Mouse (Mus musculus) lung, postnatal 0 days (tissue): Measurements from ENCODE around the gene Mcoln3.

Source experiments
- CTCF ChIP-seq: IDR thresholded peaks from 2 replicates; pipeline ENCODE4 v1.5.1; 2016; ENCODE audit warnings: antibody characterized with exemption, mild to moderate bottlenecking
- EP300 ChIP-seq: IDR thresholded peaks from 2 replicates; pipeline ENCODE4 v1.6.1; 2016; ENCODE audit warnings: antibody characterized with exemption, mild to moderate bottlenecking, control low read depth

DNA sequence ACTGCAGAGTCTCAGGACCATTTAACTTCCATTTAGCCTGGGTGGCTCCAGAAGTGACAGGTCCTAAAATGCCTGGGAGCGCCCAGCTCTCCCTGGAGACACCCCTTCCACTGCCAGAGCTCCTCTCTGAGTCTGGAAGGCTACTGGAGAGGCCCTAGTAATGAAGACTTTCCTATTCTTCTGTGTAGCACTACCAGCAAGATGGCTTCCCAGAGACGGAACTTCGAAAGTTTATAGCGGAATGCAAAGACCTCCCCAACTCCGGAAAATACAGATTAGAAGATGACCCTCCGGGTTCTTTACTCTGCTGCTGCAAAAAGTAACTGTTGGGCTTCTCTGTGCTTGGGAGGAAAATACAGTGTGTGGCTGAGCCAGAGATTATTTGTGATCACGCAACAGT, 23.0 kb downstream of the Mcoln3 start:
- TF ChIP-seq CTCF (no peak), EP300 (no peak)
